Mouse (Mus musculus): ENCODE data around the gene Rara. TPM values are rescaled to one million over a fixed set of nuclear protein-coding genes. Genes with fewer than 3 reads are reported as not detected.
A peak's percentile ranks its signal among the peaks of the same experiment; 100 is the strongest.

Rara gene
- polyA plus RNA-seq (2015; fragmentation: Nextera tagmentation; extraction: Ambion mirVana): 17.3 and 19.9 TPM in 2 replicates

- H3K4me1 ChIP-seq: peaks cover 96% of the 10 kb centered on the region
- peak within 1 kb of the TSS; percentile 83 for H3K9ac ChIP-seq (replicated peaks)
- H3K27me3 ChIP-seq (replicated peaks): no peaks in the 10 kb centered on the region
- no peaks in the 10 kb centered on the region for H3K9me3 ChIP-seq (replicated peaks)
- peak within 1 kb of the TSS; percentile 68 for H3K4me3 ChIP-seq (replicated peaks)
- H3K27ac ChIP-seq (replicated peaks): peak within 1 kb of the TSS; percentile 48
- no peaks in the 10 kb centered on the region for H3K36me3 ChIP-seq
- 8% methylated on average over 21 of the region's 21 CpGs for WGBS
- H3K4me2 ChIP-seq: peak within 1 kb of the TSS; percentile 81
- ATAC-seq (ENCODE audit: low FRiP score): no peak
Observed at GRCm38 (mm10) chr11:98927438-98928076, at the start of gene Rara. TSS of gene Rara (plus strand) at chr11:98927818.

GRCm38 (mm10) chr11:98887703-98888102 is 39.9 kb upstream of the Rara start:
- H3K36me3 ChIP-seq: peaks cover 73% of the 10 kb centered on the region
- WGBS: 97% methylated on average over 3 of the region's 3 CpGs
- H3K27ac ChIP-seq (replicated peaks): no peak overlapping the region
- H3K4me2 ChIP-seq: no peak overlapping the region
- no peak for ATAC-seq (ENCODE audit: low FRiP score)
- H3K27me3 ChIP-seq (replicated peaks): no peaks in the 10 kb centered on the region
- H3K4me3 ChIP-seq (replicated peaks): no peak overlapping the region
- H3K9ac ChIP-seq (replicated peaks): no peak overlapping the region
- no peaks in the 10 kb centered on the region for H3K4me1 ChIP-seq
- no peaks in the 10 kb centered on the region for H3K9me3 ChIP-seq (replicated peaks)

- no peak overlapping the region for H3K27ac ChIP-seq (replicated peaks)
- H3K4me1 ChIP-seq: no peaks in the 10 kb centered on the region
- WGBS: over 99% methylated on average over 4 of the region's 4 CpGs
- ATAC-seq (ENCODE audit: low FRiP score): no peak
- H3K4me2 ChIP-seq: no peak overlapping the region
- no peaks in the 10 kb centered on the region for H3K27me3 ChIP-seq (replicated peaks)
- no peak overlapping the region for H3K4me3 ChIP-seq (replicated peaks)
- peaks cover 87% of the 10 kb centered on the region for H3K36me3 ChIP-seq
- no peak overlapping the region for H3K9ac ChIP-seq (replicated peaks)
- no peaks in the 10 kb centered on the region for H3K9me3 ChIP-seq (replicated peaks)
Observed at GRCm38 (mm10) chr11:98889077-98889476, 38.5 kb upstream of the Rara start.

- no peak for ATAC-seq (ENCODE audit: low FRiP score)
- peaks cover 88% of the 10 kb centered on the region for H3K36me3 ChIP-seq
- 94% methylated on average over 5 of the region's 5 CpGs for WGBS
Observed at GRCm38 (mm10) chr11:98889977-98890376, 37.6 kb upstream of the Rara start.

GRCm38 (mm10) chr11:98892426-98892825 is 35.2 kb upstream of the Rara start:
- Histone ChIP-seq H3K4me3 (replicated peaks) (no peak overlapping the region), H3K27ac (replicated peaks) (no peak overlapping the region), H3K4me2 (no peak overlapping the region), H3K36me3 (peaks cover 85% of the 10 kb centered on the region), H3K9ac (replicated peaks) (no peak overlapping the region), H3K4me1 (no peaks in the 10 kb centered on the region), H3K27me3 (replicated peaks) (no peaks in the 10 kb centered on the region), H3K9me3 (replicated peaks) (no peaks in the 10 kb centered on the region)
- 60% methylated on average over 5 of the region's 5 CpGs for WGBS
- ATAC-seq (ENCODE audit: low FRiP score): no peak

More at GRCm38 (mm10) chr11:98889977-98890376, 37.6 kb upstream of the Rara start:
- Histone ChIP-seq H3K9ac (replicated peaks) (no peak overlapping the region), H3K9me3 (replicated peaks) (no peaks in the 10 kb centered on the region), H3K4me2 (no peak overlapping the region), H3K27me3 (replicated peaks) (no peaks in the 10 kb centered on the region), H3K27ac (replicated peaks) (no peak overlapping the region), H3K4me3 (replicated peaks) (no peak overlapping the region), H3K4me1 (no peaks in the 10 kb centered on the region)

GRCm38 (mm10) chr11:98900529-98901125 is 27.0 kb upstream of the Rara start:
- Histone ChIP-seq H3K4me3 (replicated peaks) (no peak overlapping the region), H3K36me3 (peaks cover 64% of the 10 kb centered on the region), H3K9me3 (replicated peaks) (no peaks in the 10 kb centered on the region), H3K27me3 (replicated peaks) (no peaks in the 10 kb centered on the region), H3K9ac (replicated peaks) (no peak overlapping the region), H3K27ac (replicated peaks) (no peak overlapping the region), H3K4me2 (no peak overlapping the region), H3K4me1 (no peaks in the 10 kb centered on the region)
- 85% methylated on average over 12 of the region's 12 CpGs for WGBS
- ATAC-seq (ENCODE audit: low FRiP score): no peak

GRCm38 (mm10) chr11:98902621-98903245 is 24.9 kb upstream of the Rara start:
- WGBS: 14% methylated on average over 10 of the region's 10 CpGs
- Histone ChIP-seq H3K27ac (replicated peaks) (no peak overlapping the region), H3K4me1 (peaks cover 6% of the 10 kb centered on the region), H3K4me3 (replicated peaks) (no peak overlapping the region), H3K4me2 (no peak overlapping the region), H3K9ac (replicated peaks) (no peak overlapping the region), H3K27me3 (replicated peaks) (no peaks in the 10 kb centered on the region), H3K36me3 (peaks cover 50% of the 10 kb centered on the region), H3K9me3 (replicated peaks) (no peaks in the 10 kb centered on the region)
- no peak for ATAC-seq (ENCODE audit: low FRiP score)

- Histone ChIP-seq H3K27ac (replicated peaks) (no peak overlapping the region), H3K27me3 (replicated peaks) (no peaks in the 10 kb centered on the region), H3K36me3 (peaks cover 36% of the 10 kb centered on the region), H3K4me3 (replicated peaks) (no peak overlapping the region), H3K9me3 (replicated peaks) (no peaks in the 10 kb centered on the region), H3K4me2 (no peak overlapping the region), H3K4me1 (peaks cover 15% of the 10 kb centered on the region), H3K9ac (replicated peaks) (no peak overlapping the region)
- ATAC-seq (ENCODE audit: low FRiP score): no peak
- 83% methylated on average over 2 of the region's 2 CpGs for WGBS
Observed at GRCm38 (mm10) chr11:98904577-98904976, 23.0 kb upstream of the Rara start.

GRCm38 (mm10) chr11:98905033-98905432 is 22.6 kb upstream of the Rara start:
- ATAC-seq (ENCODE audit: low FRiP score): no peak
- no peak overlapping the region for H3K4me2 ChIP-seq
- H3K9ac ChIP-seq (replicated peaks): no peak overlapping the region
- H3K27ac ChIP-seq (replicated peaks): no peak overlapping the region
- 90% methylated on average over 7 of the region's 7 CpGs for WGBS
- H3K36me3 ChIP-seq: peaks cover 31% of the 10 kb centered on the region
- no peak overlapping the region for H3K4me3 ChIP-seq (replicated peaks)
- peaks cover 19% of the 10 kb centered on the region for H3K4me1 ChIP-seq
- no peaks in the 10 kb centered on the region for H3K9me3 ChIP-seq (replicated peaks)
- no peaks in the 10 kb centered on the region for H3K27me3 ChIP-seq (replicated peaks)

GRCm38 (mm10) chr11:98905583-98905982 is 22.0 kb upstream of the Rara start:
- no peak for ATAC-seq (ENCODE audit: low FRiP score)
- no peak overlapping the region for H3K27ac ChIP-seq (replicated peaks)
- H3K4me3 ChIP-seq (replicated peaks): no peak overlapping the region
- peaks cover 19% of the 10 kb centered on the region for H3K4me1 ChIP-seq
- no peak overlapping the region for H3K9ac ChIP-seq (replicated peaks)
- H3K9me3 ChIP-seq (replicated peaks): no peaks in the 10 kb centered on the region
- WGBS: 87% methylated on average over 4 of the region's 4 CpGs
- H3K36me3 ChIP-seq: peaks cover 26% of the 10 kb centered on the region
- no peak overlapping the region for H3K4me2 ChIP-seq
- no peaks in the 10 kb centered on the region for H3K27me3 ChIP-seq (replicated peaks)

- H3K27me3 ChIP-seq (replicated peaks): no peaks in the 10 kb centered on the region
- peaks cover 21% of the 10 kb centered on the region; the same call in 1 of the 2 replicates for H3K36me3 ChIP-seq
- H3K4me3 ChIP-seq (replicated peaks): peak overlapping the region; percentile 47
- H3K9ac ChIP-seq (replicated peaks): no peak overlapping the region
- peaks cover 19% of the 10 kb centered on the region for H3K4me1 ChIP-seq
- peak overlapping the region; percentile 97 for H3K4me2 ChIP-seq
- ATAC-seq (ENCODE audit: low FRiP score): no peak
- H3K9me3 ChIP-seq (replicated peaks): no peaks in the 10 kb centered on the region
- WGBS: 58% methylated on average over 5 of the region's 5 CpGs
- peak overlapping the region; percentile 58 for H3K27ac ChIP-seq (replicated peaks)
Observed at GRCm38 (mm10) chr11:98907063-98907436, 20.6 kb upstream of the Rara start.

Measured in neural tube, embryonic 15.5 days (tissue).